Mouse (Mus musculus) bone marrow, adult 2 months (tissue): Measurements from ENCODE around the gene Pacs1. TPM values are rescaled to one million over a fixed set of nuclear protein-coding genes. Genes with fewer than 3 reads are reported as not detected.

Experiments
- H3K27ac ChIP-seq: fragments of 200-500 bp; 2 replicates; pipeline ENCODE4 v1.5.1; 2012; ENCODE audit warnings: low read depth, mild to moderate bottlenecking, control low read depth, inconsistent platforms, low read length; ENCODE audit not compliant: control insufficient read depth, poor library complexity, insufficient read depth
- H3K4me1 ChIP-seq: fragments of 200-500 bp; 2 replicates; pipeline ENCODE4 v1.6.1; 2011; ENCODE audit warnings: low read length; ENCODE audit not compliant: control insufficient read depth, insufficient read depth
- H3K4me3 ChIP-seq: fragments of 200-500 bp; replicated peaks from 2 replicates; pipeline ENCODE3; 2011; ENCODE audit warnings: mild to moderate bottlenecking, low read depth, low read length, control low read depth; ENCODE audit not compliant: control insufficient read depth
- CTCF ChIP-seq: fragments of 200-500 bp; IDR thresholded peaks from 2 replicates; pipeline ENCODE4 v1.5.1; 2011; ENCODE audit warnings: low read length, control low read depth; ENCODE audit not compliant: control insufficient read depth, insufficient read depth
- POLR2A ChIP-seq: fragments of 200-500 bp; IDR thresholded peaks from 2 replicates; pipeline ENCODE4 v1.6.1; 2011; ENCODE audit warnings: low read depth, mild to moderate bottlenecking, control low read depth, low read length, borderline replicate concordance; ENCODE audit not compliant: control insufficient read depth
- WGBS: fragments of 180-500 bp; shearing (Covaris S2); methylation state at CpG from one replicate; pipeline ENCODE4 v1.1.7; 2018; 5-methylcytosine and 5-hydroxymethylcytosine counted together
- polyA plus RNA-seq: library from polyadenylated mRNA; stranded (reverse); fragments of >200 nt; gene quantifications from 2 replicates; pipeline ENCODE4 v1.2.4, GENCODE M21; 2011; ENCODE audit warnings: low replicate concordance; ENCODE audit not compliant: missing spikeins, insufficient read depth, insufficient read length

Gene Pacs1
- polyA plus RNA-seq, 1 experiment = 16.5 TPM

DNA sequence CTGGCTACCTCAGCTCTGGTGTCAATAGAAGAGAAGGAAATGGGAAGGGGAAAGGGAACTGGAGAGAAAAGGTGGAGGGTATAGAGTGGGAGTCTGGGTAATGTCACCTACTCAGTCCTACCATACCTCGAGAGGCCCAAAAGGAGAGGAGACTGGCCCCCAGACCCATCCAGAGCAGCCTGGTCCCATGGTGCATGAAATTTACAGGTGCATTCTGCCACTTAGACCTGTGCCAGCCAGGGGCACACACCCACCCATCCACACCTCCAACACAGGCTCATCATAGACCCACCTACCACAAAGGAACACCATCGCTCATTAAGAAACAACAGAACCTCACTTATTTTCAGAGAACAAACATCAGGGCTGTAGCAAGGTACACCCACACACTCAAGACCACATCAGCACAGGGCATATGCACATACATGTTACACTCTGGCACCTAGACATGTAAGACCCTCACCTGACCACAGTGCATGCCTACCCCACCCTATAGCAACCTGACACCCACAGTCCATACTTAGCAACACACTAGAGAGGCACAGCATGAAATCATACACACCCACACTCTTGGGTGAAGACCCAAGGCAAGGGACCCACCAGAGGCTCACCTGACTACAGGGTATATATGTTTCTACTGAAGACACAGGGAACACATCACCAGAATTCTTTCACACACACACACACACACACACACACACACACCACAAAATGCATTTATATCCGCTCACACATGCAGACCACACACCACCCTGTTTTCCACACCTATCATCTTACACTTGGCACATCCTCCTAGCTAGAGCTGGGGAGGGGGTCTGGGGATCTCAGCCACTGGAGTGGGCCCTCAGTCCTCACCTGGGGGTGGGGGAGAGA, 188.7 kb downstream of the Pacs1 start:
- Histone ChIP-seq H3K4me1 (peaks cover 4% of the 10 kb centered on the region), H3K27ac (no peak overlapping the region), H3K4me3 (peak overlapping the region; percentile 26)
- WGBS = 54% methylated on average over 3 of the region's 3 CpGs
- TF ChIP-seq POLR2A = no peak
- no peak for TF ChIP-seq CTCF

Other genes with a start within 250 kb of the Pacs1 start
- 1.3 and 1.7 TPM in 2 replicates for gene Slc29a2, start 249.3 kb downstream of the Pacs1 start, polyA plus RNA-seq
- 5.9 and 8.3 TPM in 2 replicates for gene B4gat1, start 234.3 kb downstream of the Pacs1 start, polyA plus RNA-seq
- not detected in 2 replicates for gene AC124502.3, start 234.2 kb downstream of the Pacs1 start, polyA plus RNA-seq
- gene Brms1, start 231.8 kb downstream of the Pacs1 start, polyA plus RNA-seq = 40.6 and 68.0 TPM in 2 replicates
- gene Rin1, start 222.6 kb downstream of the Pacs1 start, polyA plus RNA-seq = 0.68 and 3.6 TPM in 2 replicates
- gene Cd248, start 205.0 kb downstream of the Pacs1 start, polyA plus RNA-seq = 0.50 and 1.9 TPM in 2 replicates
- gene Tmem151a, start 187.6 kb downstream of the Pacs1 start, polyA plus RNA-seq = not detected in 2 replicates
- gene Yif1a, start 184.6 kb downstream of the Pacs1 start, polyA plus RNA-seq = 6.1 and 15.0 TPM in 2 replicates
- 0.74 and 2.3 TPM in 2 replicates for gene Cnih2, start 174.6 kb downstream of the Pacs1 start, polyA plus RNA-seq
- gene Rab1b, start 166.0 kb downstream of the Pacs1 start, polyA plus RNA-seq = 25.0 and 31.8 TPM in 2 replicates
- gene Klc2, start 154.6 kb downstream of the Pacs1 start, polyA plus RNA-seq = 7.0 and 21.9 TPM in 2 replicates
- 83.5 and 101 TPM in 2 replicates for gene Sf3b2, start 22.3 kb upstream of the Pacs1 start, polyA plus RNA-seq
- gene Gal3st3, start 25.2 kb upstream of the Pacs1 start, polyA plus RNA-seq = 0.82 TPM in 1 of 2 replicates, not detected in the other
- not detected in 2 replicates for gene Catsper1, start 62.6 kb upstream of the Pacs1 start, polyA plus RNA-seq
- not detected in 2 replicates for gene Cst6, start 76.5 kb upstream of the Pacs1 start, polyA plus RNA-seq
- 26.5 and 37.8 TPM in 2 replicates for gene Eif1ad, start 93.6 kb upstream of the Pacs1 start, polyA plus RNA-seq
- 117 and 121 TPM in 2 replicates for gene Banf1, start 94.0 kb upstream of the Pacs1 start, polyA plus RNA-seq
- gene Sart1, start 115.6 kb upstream of the Pacs1 start, polyA plus RNA-seq = 161 and 213 TPM in 2 replicates
- not detected in 2 replicates for gene Tsga10ip, start 129.4 kb upstream of the Pacs1 start, polyA plus RNA-seq
- 169 and 195 TPM in 2 replicates for gene Drap1, start 151.9 kb upstream of the Pacs1 start, polyA plus RNA-seq
- 7.0 and 21.5 TPM in 2 replicates for gene AI837181, start 152.0 kb upstream of the Pacs1 start, polyA plus RNA-seq
- gene Fosl1, start 174.4 kb upstream of the Pacs1 start, polyA plus RNA-seq = not detected in 2 replicates
- 4.3 and 8.0 TPM in 2 replicates for gene Ccdc85b, start 184.8 kb upstream of the Pacs1 start, polyA plus RNA-seq
- 76.0 and 88.6 TPM in 2 replicates for gene Fibp, start 187.5 kb upstream of the Pacs1 start, polyA plus RNA-seq
- gene Ctsw, start 195.4 kb upstream of the Pacs1 start, polyA plus RNA-seq = 9.5 and 20.6 TPM in 2 replicates
- gene Efemp2, start 200.8 kb upstream of the Pacs1 start, polyA plus RNA-seq = 229 and 236 TPM in 2 replicates
- gene Mus81, start 215.3 kb upstream of the Pacs1 start, polyA plus RNA-seq = 43.1 and 55.9 TPM in 2 replicates
- gene Cfl1, start 217.3 kb upstream of the Pacs1 start, polyA plus RNA-seq = 441 and 478 TPM in 2 replicates
- 4.0 and 4.8 TPM in 2 replicates for gene 1700020D05Rik, start 230.7 kb upstream of the Pacs1 start, polyA plus RNA-seq
- 15.6 and 32.5 TPM in 2 replicates for gene Snx32, start 237.4 kb upstream of the Pacs1 start, polyA plus RNA-seq